Mouse (Mus musculus) left cerebral cortex, postnatal 36 days (tissue): ENCODE results near the gene Coq8a. TPM values are rescaled to one million over a fixed set of nuclear protein-coding genes. Genes with fewer than 3 reads are reported as not detected.

Experiments used
- DNase-seq, 2 experiments: peaks; one replicate each; pipeline ENCODE4 v3.0.0; 2021 to 2022; ENCODE audit warnings: low spot score in 2 of 2, mixed read lengths in 1 of 2
- intact Hi-C: fragments of 180-260 bp; cut with DNase I; formaldehyde crosslinking; loops from one replicate; pipeline ENCODE4 v1.15.1; 2025
- total RNA-seq, 2 experiments: library from RNA; stranded (reverse); gene quantifications; 2 replicates each; pipeline ENCODE4 v1.2.3; 2021

The Coq8a gene
- total RNA-seq, 2 experiments from 2014 or later: 40.5 to 58.9 TPM

DNA sequence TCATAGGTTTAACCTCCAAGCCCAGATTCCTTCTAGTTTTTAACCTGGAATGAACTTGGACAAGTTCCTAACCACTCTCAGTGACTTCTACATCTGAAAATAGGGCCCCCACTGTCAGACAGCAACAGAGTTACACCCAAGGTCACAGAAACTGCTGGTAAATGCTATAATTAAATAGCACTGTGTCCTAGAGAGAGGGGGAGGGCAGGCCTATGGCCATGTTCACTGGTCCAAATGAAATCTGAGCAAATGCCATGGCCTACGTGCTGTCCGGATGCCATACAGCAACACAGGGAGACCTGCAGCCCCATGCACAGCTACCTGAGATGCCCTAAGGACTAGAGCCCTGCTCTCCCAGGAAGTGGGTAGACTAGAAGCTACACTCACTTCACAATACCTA lies 19.6 kb downstream of the Coq8a start:
- no peak for DNase-seq
- intact Hi-C loops: loop anchor here (10.0 kb wide), 1 partner anchor 245 kb away; no protein-coding TSS in a partner anchor

DNA sequence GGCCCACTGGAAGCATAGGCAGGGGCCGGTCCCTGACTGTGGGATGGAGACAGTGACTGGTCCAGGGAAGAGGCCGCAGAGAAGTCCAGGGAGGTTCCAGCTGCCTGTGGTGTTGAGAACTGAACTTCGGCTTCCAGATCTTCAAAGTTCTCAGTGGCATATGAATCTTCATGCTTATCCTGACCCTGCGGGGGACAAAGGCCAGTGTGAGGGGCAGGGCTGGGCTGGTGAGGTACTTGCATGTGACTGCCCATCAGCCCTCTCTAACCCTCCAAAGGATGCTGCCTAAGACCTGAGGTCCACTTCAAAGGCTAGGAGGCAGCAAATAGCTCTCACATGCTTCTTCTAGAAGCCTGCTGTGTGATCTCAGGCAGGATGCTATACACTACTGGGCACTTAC lies 20.3 kb downstream of the Coq8a start:
- no peak for DNase-seq
- intact Hi-C loops: loop anchor here (10.0 kb wide), 1 partner anchor 246 kb away; no protein-coding TSS in a partner anchor

- intact Hi-C loops: loop anchor here (10.0 kb wide), 1 partner anchor 246 kb away; no protein-coding TSS in a partner anchor
- DNase-seq: no peak
Measured at GRCm38 (mm10) chr1:180178340-180178739, 21.1 kb downstream of the Coq8a start.

DNA sequence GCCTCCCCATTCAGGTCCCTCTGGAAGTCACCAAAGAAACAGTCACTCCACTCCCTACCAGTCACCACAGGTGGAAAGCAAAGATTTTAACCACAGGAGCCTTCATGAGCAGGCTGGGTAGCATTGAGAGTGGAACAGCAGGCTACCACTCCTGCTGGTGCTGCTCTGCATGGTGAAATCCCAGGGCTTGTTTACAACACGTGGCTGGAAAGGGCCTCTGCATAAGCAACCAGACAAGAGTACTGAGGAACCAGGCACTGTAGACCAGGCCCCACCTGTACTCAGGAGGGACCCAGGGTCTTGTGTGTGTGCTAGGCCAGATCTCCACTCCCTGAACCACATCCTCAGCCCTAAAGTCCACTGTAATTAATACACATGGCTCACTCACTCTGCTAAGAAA lies 22.6 kb downstream of the Coq8a start:
- DNase-seq: no peak
- intact Hi-C loops: loop anchor here (10.0 kb wide), 1 partner anchor 248 kb away; no protein-coding TSS in a partner anchor

GRCm38 (mm10) chr1:180175635-180176034 lies 23.8 kb downstream of the Coq8a start:
- intact Hi-C loops: loop anchor here (1.0 to 10.0 kb wide), 2 partner anchors 40 to 249 kb away; no protein-coding TSS in a partner anchor
- DNase-seq: no peak

GRCm38 (mm10) chr1:180175167-180175566 lies 24.2 kb downstream of the Coq8a start:
- intact Hi-C loops: loop anchor here (1.0 to 10.0 kb wide), 2 partner anchors 40 to 250 kb away; no protein-coding TSS in a partner anchor
- no peak for DNase-seq

DNA sequence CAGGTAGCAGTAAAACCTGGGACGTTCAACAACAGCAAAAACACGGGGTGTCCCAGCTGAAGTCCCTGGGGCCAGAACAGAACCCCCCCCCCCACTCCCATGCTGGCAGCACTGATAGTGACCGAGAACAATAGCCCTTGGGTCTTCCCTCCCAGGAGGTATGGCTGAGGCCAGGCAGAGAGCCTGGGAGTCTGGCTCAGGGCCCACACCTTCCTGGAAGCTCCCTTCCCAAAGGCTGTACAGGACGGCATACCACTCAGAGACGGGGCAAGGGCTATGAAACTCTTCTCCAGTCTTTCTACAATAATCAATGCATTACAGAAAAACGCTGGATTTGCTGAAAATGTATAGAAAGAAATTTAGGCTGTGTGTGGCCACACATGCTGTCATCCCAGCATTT lies 24.7 kb downstream of the Coq8a start:
- DNase-seq: no peak
- intact Hi-C loops: loop anchor here (1.0 to 10.0 kb wide), 2 partner anchors 41 to 250 kb away; no protein-coding TSS in a partner anchor

- intact Hi-C loops: loop anchor here (10.0 kb wide), 1 partner anchor 252 kb away; no protein-coding TSS in a partner anchor
- DNase-seq: no peak
Measured at GRCm38 (mm10) chr1:180173017-180173416, 26.4 kb downstream of the Coq8a start.

GRCm38 (mm10) chr1:180172600-180172999 lies 26.8 kb downstream of the Coq8a start:
- intact Hi-C loops: loop anchor here (10.0 kb wide), 1 partner anchor 252 kb away; no protein-coding TSS in a partner anchor
- no peak for DNase-seq

- DNase-seq: no peak
- intact Hi-C loops: loop anchor here (10.0 kb wide), 1 partner anchor 253 kb away; no protein-coding TSS in a partner anchor
Measured at GRCm38 (mm10) chr1:180171883-180172282, 27.5 kb downstream of the Coq8a start.

DNA sequence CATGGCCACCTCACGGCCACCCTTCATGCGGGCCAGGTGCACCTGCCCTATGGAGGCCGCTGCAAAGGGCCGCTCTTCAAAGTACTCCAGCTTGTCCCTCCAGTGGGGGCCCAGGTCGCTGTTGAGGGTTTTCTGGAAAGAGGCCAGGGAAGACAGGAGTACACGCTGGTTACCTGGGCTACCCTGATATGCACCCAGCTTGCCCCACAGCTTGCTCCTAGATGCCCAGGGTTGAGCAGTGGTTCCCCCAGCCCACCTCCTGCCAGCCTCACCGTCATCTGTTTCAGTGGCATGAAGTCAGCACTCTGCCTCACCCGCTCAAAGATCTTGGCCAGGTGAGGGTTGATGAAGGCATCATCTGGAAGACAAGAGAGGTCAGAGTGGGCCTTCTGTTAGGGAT lies 29.3 kb downstream of the Coq8a start:
- intact Hi-C loops: loop anchor here (10.0 kb wide), 1 partner anchor 255 kb away; no protein-coding TSS in a partner anchor
- no peak for DNase-seq

DNA sequence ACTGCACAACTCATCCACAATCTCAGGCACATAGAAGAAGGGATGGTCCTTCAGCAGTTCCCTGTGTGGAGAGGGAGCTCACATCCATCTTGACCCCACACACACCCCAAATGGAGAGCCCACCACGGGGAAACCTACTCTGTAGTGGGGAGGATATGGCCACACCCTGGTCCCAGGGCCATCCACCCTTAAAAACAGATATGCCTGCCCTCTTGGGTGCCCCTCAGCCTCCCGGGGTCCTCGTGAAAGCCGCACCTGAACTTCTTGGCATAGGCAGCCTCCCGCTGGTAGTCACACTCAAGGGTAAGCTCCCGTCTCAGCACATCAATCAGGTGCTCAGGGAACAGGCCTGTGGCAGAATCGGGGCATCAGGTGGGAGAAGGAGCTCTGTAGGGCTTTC lies 30.2 kb downstream of the Coq8a start:
- intact Hi-C loops: no loop called here
- no peak for DNase-seq

- intact Hi-C loops: no loop called here
- no peak for DNase-seq
Measured at GRCm38 (mm10) chr1:180168294-180168693, 31.1 kb downstream of the Coq8a start.

- no peak for DNase-seq
- intact Hi-C loops: no loop called here
Measured at GRCm38 (mm10) chr1:180166533-180166932, 32.9 kb downstream of the Coq8a start.

- DNase-seq: no peak
- intact Hi-C loops: no loop called here
Measured at GRCm38 (mm10) chr1:180162986-180163385, 36.4 kb downstream of the Coq8a start.

GRCm38 (mm10) chr1:180161566-180162355 lies 37.6 kb downstream of the Coq8a start:
- DNase-seq: no peak
- intact Hi-C loops: no loop called here

GRCm38 (mm10) chr1:180161160-180161559 lies 38.2 kb downstream of the Coq8a start:
- intact Hi-C loops: no loop called here
- no peak for DNase-seq

GRCm38 (mm10) chr1:180160545-180160944 lies 38.9 kb downstream of the Coq8a start:
- no peak for DNase-seq
- intact Hi-C loops: no loop called here

GRCm38 (mm10) chr1:180158648-180159047 lies 40.8 kb downstream of the Coq8a start:
- intact Hi-C loops: no loop called here

DNA sequence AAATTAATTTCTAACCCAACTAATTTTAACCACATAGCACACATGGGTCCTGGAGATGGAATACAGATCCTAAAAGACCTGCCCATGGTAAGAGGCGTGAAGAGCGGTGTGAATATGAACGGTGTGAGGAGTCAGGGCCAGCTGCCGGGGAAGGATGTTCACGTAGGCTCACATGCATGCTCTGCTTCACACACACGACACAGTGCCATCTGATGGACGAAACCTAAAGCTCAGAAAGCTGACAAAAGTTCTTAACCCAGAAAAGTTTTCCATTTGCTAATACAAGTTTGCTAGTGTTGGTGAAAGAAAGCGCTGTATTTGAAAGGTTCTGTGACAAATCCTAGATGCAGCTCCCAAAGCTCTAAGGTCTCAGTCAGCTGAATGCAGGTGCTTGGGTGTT lies 48.2 kb downstream of the Coq8a start:
- DNase-seq: no peak
- intact Hi-C loops: no loop called here

More at GRCm38 (mm10) chr1:180158648-180159047, 40.8 kb downstream of the Coq8a start:
- DNase-seq: no peak

GRCm38 (mm10) chr1:180148563-180148962 lies 50.8 kb downstream of the Coq8a start:
- no peak for DNase-seq
- intact Hi-C loops: loop anchor here (10.0 kb wide), 1 partner anchor 184 kb away; the partner anchor contains the start of gene Cdc42bpa
